Mouse (Mus musculus): ENCODE data around the gene Lsamp. TPM values are rescaled to one million over a fixed set of nuclear protein-coding genes. Genes with fewer than 3 reads are reported as not detected.

The Lsamp gene
- polyA plus RNA-seq, 1 experiment from 2014 or later: 106 TPM

DNA sequence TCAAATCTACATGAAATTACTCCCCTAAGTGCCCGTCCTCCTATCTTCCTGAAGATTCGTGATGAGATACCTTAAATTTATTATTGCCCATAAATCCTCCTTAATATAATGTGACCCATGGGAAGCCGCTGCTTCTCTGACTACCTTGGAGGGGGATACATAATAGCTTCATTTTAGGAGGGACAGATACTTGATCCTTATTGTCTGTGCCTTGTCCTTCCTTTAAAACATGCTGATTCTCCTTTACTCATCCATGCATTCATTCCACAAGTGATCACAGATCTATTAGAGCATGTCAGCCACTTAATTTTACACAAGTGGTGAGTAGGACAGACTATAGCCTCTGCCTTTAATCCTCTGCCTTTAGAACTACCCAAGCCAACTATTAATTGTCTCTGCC is 1426.5 kb downstream of the Lsamp start:
- WGBS: 81% methylated on average over 3 of the region's 3 CpGs
- H3K36me3 ChIP-seq (ENCODE audit: control insufficient read depth, insufficient read depth, low read length): no peaks in the 10 kb centered on the region

DNA sequence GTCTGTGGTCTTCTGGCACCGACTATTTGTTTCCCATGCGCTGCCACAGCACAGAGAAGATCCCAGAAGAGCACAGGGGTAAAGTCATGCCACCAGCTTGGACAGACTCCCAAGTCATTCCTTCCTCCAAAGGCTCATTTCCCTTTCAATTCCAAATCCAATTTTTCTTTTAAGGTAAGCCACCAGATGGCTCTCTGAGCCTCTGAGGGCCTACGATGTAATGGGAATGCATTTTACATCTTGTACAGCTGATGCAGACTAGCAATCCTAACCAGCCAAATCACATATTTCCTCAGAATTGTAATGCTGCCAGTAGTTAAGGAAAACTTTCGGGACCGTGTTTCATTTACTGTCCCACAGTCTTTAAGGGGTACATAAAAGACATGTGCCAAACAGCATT is 1433.2 kb downstream of the Lsamp start:
- WGBS: 71% methylated on average over 5 of the region's 5 CpGs
- ATAC-seq: no peak

More for the DNA sequence above, 1426.5 kb downstream of the Lsamp start:
- H3K9ac ChIP-seq (ENCODE audit: low read depth, low read length): no peak overlapping the region
- H3K4me3 ChIP-seq (ENCODE audit: low read depth, low read length): no peak overlapping the region
- H3K4me2 ChIP-seq (ENCODE audit: low read length): no peak overlapping the region
- no peaks in the 10 kb centered on the region for H3K4me1 ChIP-seq (ENCODE audit: control insufficient read depth, insufficient read depth, low read length)
- H3K27ac ChIP-seq (ENCODE audit: low read length): no peak overlapping the region
- no peaks in the 10 kb centered on the region for H3K9me3 ChIP-seq (replicated peaks; ENCODE audit: control insufficient read depth, low read length, poor library complexity, severe bottlenecking)
- ATAC-seq: no peak
- H3K27me3 ChIP-seq (ENCODE audit: control insufficient read depth, insufficient read depth, low read depth, low read length): no peaks in the 10 kb centered on the region

DNA sequence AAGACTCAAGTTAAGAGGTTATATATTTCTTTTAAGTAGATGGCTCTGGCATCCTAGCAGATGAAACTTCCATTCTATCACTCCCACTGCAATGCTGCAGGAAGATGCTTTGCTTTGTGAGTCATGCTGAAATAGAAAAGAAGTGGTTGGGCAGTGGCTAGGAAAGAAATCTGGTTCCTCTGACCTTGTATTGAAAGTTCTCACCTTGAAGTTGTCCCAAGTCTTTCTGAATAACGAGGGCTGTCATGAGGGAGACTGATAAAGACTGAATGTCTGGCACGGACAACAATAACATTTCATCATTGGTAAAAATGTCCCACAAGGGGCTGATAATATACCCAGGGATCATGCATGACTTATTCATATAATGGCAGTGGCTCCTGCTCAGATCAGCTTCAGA is 1483.2 kb downstream of the Lsamp start:
- no peak overlapping the region for H3K4me2 ChIP-seq (ENCODE audit: low read length)
- H3K9ac ChIP-seq (ENCODE audit: low read depth, low read length): no peak overlapping the region
- H3K4me1 ChIP-seq (ENCODE audit: control insufficient read depth, insufficient read depth, low read length): no peaks in the 10 kb centered on the region
- H3K9me3 ChIP-seq (replicated peaks; ENCODE audit: control insufficient read depth, low read length, poor library complexity, severe bottlenecking): no peaks in the 10 kb centered on the region
- no peak overlapping the region for H3K27ac ChIP-seq (ENCODE audit: low read length)
- H3K27me3 ChIP-seq (ENCODE audit: control insufficient read depth, insufficient read depth, low read depth, low read length): no peaks in the 10 kb centered on the region
- ATAC-seq: no peak
- H3K4me3 ChIP-seq (ENCODE audit: low read depth, low read length): no peak overlapping the region
- 64% methylated on average over 2 of the region's 2 CpGs for WGBS
- H3K36me3 ChIP-seq (ENCODE audit: control insufficient read depth, insufficient read depth, low read length): no peaks in the 10 kb centered on the region

More for the DNA sequence above, 1433.2 kb downstream of the Lsamp start:
- H3K4me1 ChIP-seq (ENCODE audit: control insufficient read depth, insufficient read depth, low read length): no peaks in the 10 kb centered on the region
- H3K9me3 ChIP-seq (replicated peaks; ENCODE audit: control insufficient read depth, low read length, poor library complexity, severe bottlenecking): no peaks in the 10 kb centered on the region
- H3K4me2 ChIP-seq (ENCODE audit: low read length): no peak overlapping the region
- H3K9ac ChIP-seq (ENCODE audit: low read depth, low read length): no peak overlapping the region
- no peak overlapping the region for H3K27ac ChIP-seq (ENCODE audit: low read length)
- H3K36me3 ChIP-seq (ENCODE audit: control insufficient read depth, insufficient read depth, low read length): no peaks in the 10 kb centered on the region
- no peaks in the 10 kb centered on the region for H3K27me3 ChIP-seq (ENCODE audit: control insufficient read depth, insufficient read depth, low read depth, low read length)
- no peak overlapping the region for H3K4me3 ChIP-seq (ENCODE audit: low read depth, low read length)

DNA sequence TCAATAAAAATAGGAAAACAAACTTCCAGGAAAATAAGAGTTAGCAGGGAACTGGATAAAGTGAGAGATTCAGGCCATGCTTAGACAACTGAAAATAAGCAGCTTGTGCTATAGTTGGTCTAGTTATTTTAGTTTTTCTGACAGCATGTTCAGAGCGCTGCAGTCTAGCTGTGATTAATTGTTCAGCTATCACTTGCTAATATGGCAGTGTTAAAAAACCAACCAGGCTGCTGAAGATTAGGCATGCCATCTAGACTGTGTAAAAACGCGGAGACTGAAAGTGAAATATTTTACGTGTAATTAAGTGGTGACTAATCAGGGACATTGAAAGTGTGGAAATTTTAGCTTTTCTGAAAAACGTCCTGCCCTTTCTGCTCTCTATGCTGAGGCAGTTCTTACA is 1494.5 kb downstream of the Lsamp start:
- 87% methylated on average over 5 of the region's 5 CpGs for WGBS
- Histone ChIP-seq H3K4me1 (ENCODE audit: control insufficient read depth, insufficient read depth, low read length) (peaks cover 2% of the 10 kb centered on the region; the same call in 1 of the 2 replicates), H3K4me2 (ENCODE audit: low read length) (no peak overlapping the region), H3K9me3 (replicated peaks; ENCODE audit: control insufficient read depth, low read length, poor library complexity, severe bottlenecking) (no peaks in the 10 kb centered on the region), H3K27ac (ENCODE audit: low read length) (no peak overlapping the region), H3K36me3 (ENCODE audit: control insufficient read depth, insufficient read depth, low read length) (no peaks in the 10 kb centered on the region), H3K9ac (ENCODE audit: low read depth, low read length) (no peak overlapping the region), H3K4me3 (ENCODE audit: low read depth, low read length) (no peak overlapping the region), H3K27me3 (ENCODE audit: control insufficient read depth, insufficient read depth, low read depth, low read length) (no peaks in the 10 kb centered on the region)
- no peak for ATAC-seq

DNA sequence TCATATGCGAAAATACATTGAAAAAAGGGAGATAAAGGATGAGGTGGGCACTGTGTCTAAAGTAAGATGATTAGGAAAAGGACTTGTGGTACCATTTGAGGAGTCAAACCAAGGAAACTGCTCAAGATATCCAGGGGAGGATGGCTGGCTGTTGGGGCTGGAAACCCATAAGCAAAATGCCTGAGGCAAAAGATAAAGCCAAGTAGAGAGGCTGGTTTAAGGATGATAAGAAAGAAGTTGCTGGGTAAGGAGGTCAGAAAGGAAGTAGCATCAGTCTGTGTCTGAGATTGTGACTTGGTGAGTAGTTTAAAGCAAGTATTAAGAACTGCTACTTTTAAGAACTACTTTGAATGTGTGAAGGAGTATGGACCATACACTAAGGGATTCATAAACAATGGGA is 1497.7 kb downstream of the Lsamp start:
- no peak for ATAC-seq
- Histone ChIP-seq H3K27ac (ENCODE audit: low read length) (no peak overlapping the region), H3K4me1 (ENCODE audit: control insufficient read depth, insufficient read depth, low read length) (no peaks in the 10 kb centered on the region), H3K27me3 (ENCODE audit: control insufficient read depth, insufficient read depth, low read depth, low read length) (no peaks in the 10 kb centered on the region), H3K9ac (ENCODE audit: low read depth, low read length) (no peak overlapping the region), H3K9me3 (replicated peaks; ENCODE audit: control insufficient read depth, low read length, poor library complexity, severe bottlenecking) (no peaks in the 10 kb centered on the region), H3K4me2 (ENCODE audit: low read length) (no peak overlapping the region), H3K36me3 (ENCODE audit: control insufficient read depth, insufficient read depth, low read length) (no peaks in the 10 kb centered on the region), H3K4me3 (ENCODE audit: low read depth, low read length) (no peak overlapping the region)
- WGBS: 88% methylated on average over 1 of the region's 1 CpGs

DNA sequence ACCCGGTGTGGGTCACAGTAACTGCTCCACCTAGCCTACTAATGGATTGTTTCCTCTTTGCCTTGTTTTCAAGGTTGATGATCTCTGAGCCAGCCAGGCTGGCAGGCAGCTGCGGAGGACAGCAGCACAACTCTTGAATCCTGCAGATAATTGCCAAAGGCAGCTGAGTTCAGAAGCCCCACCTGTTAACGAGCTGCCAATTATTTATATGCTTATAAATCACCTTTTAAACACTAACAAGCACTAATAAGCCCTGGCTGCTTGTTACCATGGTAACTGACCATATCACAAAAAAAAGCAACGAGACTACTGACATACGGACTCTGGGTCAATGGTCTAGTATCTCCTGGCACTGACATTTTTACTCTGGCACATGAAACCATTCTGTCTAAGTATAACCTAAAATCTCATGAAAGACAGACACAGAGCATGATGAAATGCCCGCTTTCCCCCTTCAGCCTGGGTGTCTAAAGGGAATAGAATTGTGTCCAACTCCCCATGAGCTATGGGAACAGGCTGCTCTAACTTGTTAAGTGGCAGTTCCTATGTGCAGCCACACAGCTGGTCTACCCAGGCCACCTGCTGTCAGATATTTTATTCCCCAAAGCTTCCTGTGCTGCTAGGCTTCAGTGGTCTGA is 1526.9 kb downstream of the Lsamp start:
- H3K9ac ChIP-seq (ENCODE audit: low read depth, low read length): no peak overlapping the region
- no peaks in the 10 kb centered on the region for H3K27me3 ChIP-seq (ENCODE audit: control insufficient read depth, insufficient read depth, low read depth, low read length)
- H3K4me1 ChIP-seq (ENCODE audit: control insufficient read depth, insufficient read depth, low read length): peaks cover 12% of the 10 kb centered on the region
- WGBS: 48% methylated on average over 6 of the region's 6 CpGs
- no peaks in the 10 kb centered on the region for H3K9me3 ChIP-seq (replicated peaks; ENCODE audit: control insufficient read depth, low read length, poor library complexity, severe bottlenecking)
- peak; percentile 64 for ATAC-seq
- H3K4me3 ChIP-seq (ENCODE audit: low read depth, low read length): no peak overlapping the region
- H3K36me3 ChIP-seq (ENCODE audit: control insufficient read depth, insufficient read depth, low read length): no peaks in the 10 kb centered on the region
- H3K27ac ChIP-seq (ENCODE audit: low read length): 0 out of 2 replicates have a peak overlapping the region, but pooled peaks have one; percentile 42
- peak overlapping the region; percentile 17; the same call in 1 of the 2 replicates for H3K4me2 ChIP-seq (ENCODE audit: low read length)

DNA sequence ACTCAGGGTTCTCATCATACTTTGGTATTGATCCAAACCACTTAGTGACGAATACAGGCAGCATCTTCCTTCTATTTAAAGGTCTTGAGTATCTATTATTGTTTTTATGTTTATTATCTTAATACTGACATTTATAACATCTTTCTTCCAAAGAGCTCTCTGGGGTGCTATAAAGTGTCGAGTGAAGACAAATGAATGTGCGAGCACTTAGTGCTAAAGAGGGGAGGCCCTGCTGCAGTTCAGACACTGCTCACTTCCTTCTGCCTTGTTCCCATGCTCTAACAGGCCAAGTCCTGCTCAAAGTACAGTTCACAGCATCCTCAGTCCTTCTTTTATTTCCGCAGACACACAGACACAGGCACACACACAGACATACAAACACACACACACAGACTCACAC is 1537.4 kb downstream of the Lsamp start:
- Histone ChIP-seq H3K9ac (ENCODE audit: low read depth, low read length) (no peak overlapping the region), H3K9me3 (replicated peaks; ENCODE audit: control insufficient read depth, low read length, poor library complexity, severe bottlenecking) (no peaks in the 10 kb centered on the region), H3K36me3 (ENCODE audit: control insufficient read depth, insufficient read depth, low read length) (no peaks in the 10 kb centered on the region), H3K27me3 (ENCODE audit: control insufficient read depth, insufficient read depth, low read depth, low read length) (no peaks in the 10 kb centered on the region), H3K4me1 (ENCODE audit: control insufficient read depth, insufficient read depth, low read length) (peaks cover 2% of the 10 kb centered on the region; the same call in 1 of the 2 replicates), H3K4me3 (ENCODE audit: low read depth, low read length) (no peak overlapping the region), H3K4me2 (ENCODE audit: low read length) (no peak overlapping the region), H3K27ac (ENCODE audit: low read length) (no peak overlapping the region)
- no peak for ATAC-seq
- 56% methylated on average over 4 of the region's 4 CpGs for WGBS

DNA sequence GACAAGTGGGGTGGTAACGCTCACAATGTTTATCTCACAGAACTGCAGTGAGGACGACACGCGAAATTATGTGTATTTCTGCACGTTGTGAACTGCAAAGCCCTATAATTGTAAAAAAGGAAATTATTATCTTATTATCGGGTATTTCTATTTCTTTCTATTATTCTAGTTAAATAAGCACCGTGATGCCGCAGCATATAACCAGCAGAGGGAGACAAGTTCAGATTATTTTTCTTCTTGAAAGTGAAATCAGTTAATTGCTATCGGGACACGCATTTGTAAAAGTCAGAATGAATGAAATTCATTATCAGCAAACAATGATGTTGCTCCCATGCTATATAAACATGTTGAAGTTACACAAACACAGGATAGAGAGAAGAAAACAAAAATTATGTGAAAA is 1540.1 kb downstream of the Lsamp start:
- H3K9ac ChIP-seq (ENCODE audit: low read depth, low read length): no peak overlapping the region
- 56% methylated on average over 10 of the region's 10 CpGs for WGBS
- no peak for ATAC-seq
- H3K4me2 ChIP-seq (ENCODE audit: low read length): no peak overlapping the region
- H3K27me3 ChIP-seq (ENCODE audit: control insufficient read depth, insufficient read depth, low read depth, low read length): no peaks in the 10 kb centered on the region
- H3K9me3 ChIP-seq (replicated peaks; ENCODE audit: control insufficient read depth, low read length, poor library complexity, severe bottlenecking): no peaks in the 10 kb centered on the region
- H3K4me3 ChIP-seq (ENCODE audit: low read depth, low read length): no peak overlapping the region
- H3K4me1 ChIP-seq (ENCODE audit: control insufficient read depth, insufficient read depth, low read length): peaks cover 2% of the 10 kb centered on the region; the same call in 1 of the 2 replicates
- no peaks in the 10 kb centered on the region for H3K36me3 ChIP-seq (ENCODE audit: control insufficient read depth, insufficient read depth, low read length)
- H3K27ac ChIP-seq (ENCODE audit: low read length): no peak overlapping the region

DNA sequence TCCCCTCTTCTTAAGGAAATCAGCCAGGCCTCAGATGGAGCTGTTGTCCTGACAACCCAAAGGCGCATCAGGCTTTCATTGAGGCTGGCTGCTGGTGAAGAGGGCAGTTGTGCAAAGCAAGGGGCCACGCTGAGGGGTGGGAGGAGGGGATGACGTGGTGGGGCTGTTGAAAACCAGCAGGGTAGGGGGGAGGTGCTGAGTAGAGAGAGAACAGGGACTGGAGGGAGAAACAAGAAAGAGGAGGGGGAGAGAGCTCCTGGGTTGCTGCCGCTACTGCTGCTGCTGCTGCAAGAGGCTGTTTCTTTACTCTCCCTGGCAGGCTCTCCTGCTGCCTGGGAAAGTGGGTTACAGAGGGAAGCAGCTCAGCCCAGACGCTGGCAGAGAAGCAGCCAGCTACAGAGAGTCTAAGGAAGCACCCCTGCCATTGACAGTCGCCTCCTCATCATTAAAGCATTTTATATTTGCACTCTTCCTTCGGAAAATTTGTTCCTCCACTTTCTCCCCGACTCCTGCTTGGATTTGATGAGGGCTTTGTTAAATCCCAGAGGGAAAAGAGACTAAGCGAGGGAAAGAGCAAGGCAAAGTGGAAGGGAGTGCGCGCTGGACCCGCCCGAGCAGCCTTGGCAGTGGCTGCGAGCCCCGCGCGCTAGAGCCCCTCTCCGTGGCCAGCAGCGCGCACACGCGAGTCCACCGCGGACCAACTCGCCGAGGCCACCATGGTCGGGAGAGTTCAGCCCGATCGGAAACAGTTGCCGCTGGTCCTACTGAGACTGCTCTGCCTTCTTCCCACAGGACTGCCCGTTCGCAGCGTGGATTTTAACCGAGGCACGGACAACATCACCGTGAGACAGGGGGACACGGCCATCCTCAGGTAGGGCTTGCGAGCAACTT is 1548.7 kb downstream of the Lsamp start:
- H3K4me3 ChIP-seq (ENCODE audit: low read depth, low read length): peak overlapping the region; percentile 65
- no peaks in the 10 kb centered on the region for H3K36me3 ChIP-seq (ENCODE audit: control insufficient read depth, insufficient read depth, low read length)
- no peaks in the 10 kb centered on the region for H3K9me3 ChIP-seq (replicated peaks; ENCODE audit: control insufficient read depth, low read length, poor library complexity, severe bottlenecking)
- no peaks in the 10 kb centered on the region for H3K27me3 ChIP-seq (ENCODE audit: control insufficient read depth, insufficient read depth, low read depth, low read length)
- H3K4me1 ChIP-seq (ENCODE audit: control insufficient read depth, insufficient read depth, low read length): peaks cover 8% of the 10 kb centered on the region
- H3K4me2 ChIP-seq (ENCODE audit: low read length): peak overlapping the region; percentile 70
- peak; percentile 94 for ATAC-seq
- under 1% methylated on average over 38 of the region's 38 CpGs for WGBS
- H3K27ac ChIP-seq (ENCODE audit: low read length): peak overlapping the region; percentile 83
- H3K9ac ChIP-seq (ENCODE audit: low read depth, low read length): peak overlapping the region; percentile 82

Measured in midbrain, embryonic 16.5 days (tissue).